Mouse (Mus musculus) liver, embryonic 14.5 days (tissue): ENCODE results near the gene Tubgcp3. TPM values are rescaled to one million over a fixed set of nuclear protein-coding genes. Genes with fewer than 3 reads are reported as not detected.

Source experiments
- ATAC-seq: fragments of 200-750 bp; cut with Nextera tagmentation; 2 replicates; pipeline ENCODE4 v1.8.0; 2017; ENCODE audit warnings: moderate number of reproducible peaks, mild to moderate bottlenecking, moderate library complexity; ENCODE audit not compliant: insufficient read depth
- DNase-seq, 3 experiments: peaks; one replicate each; pipeline ENCODE4 v3.0.0-alpha.2; 2012 to 2013; ENCODE audit warnings: low read depth in 3 of 3, low spot score in 3 of 3
- H3K27ac ChIP-seq: fragments of 300-500 bp; sonication (generic); 2 replicates; pipeline ENCODE4 v1.5.1; 2014; ENCODE audit warnings: moderate library complexity, mild to moderate bottlenecking, control low read depth, inconsistent platforms
- H3K27me3 ChIP-seq: fragments of 300-500 bp; sonication (generic); 2 replicates; pipeline ENCODE4 v1.6.1; 2014; ENCODE audit warnings: mild to moderate bottlenecking, low read length, moderate library complexity; ENCODE audit not compliant: control insufficient read depth, insufficient read depth
- H3K36me3 ChIP-seq: fragments of 300-500 bp; sonication (generic); replicated peaks from 2 replicates; pipeline ENCODE4 v1.6.1; 2014; ENCODE audit warnings: low read depth; ENCODE audit not compliant: control insufficient read depth, insufficient read depth
- H3K4me1 ChIP-seq, 2 experiments: fragments of 200-500 bp in 1 of 2; fragments of 300-500 bp in 1 of 2; sonication (generic) in 1 of 2; replicated peaks; 2 replicates each; pipeline ENCODE4 v1.6.1; 2012 to 2014; ENCODE audit warnings: antibody characterized with exemption in 1 of 2, inconsistent platforms in 1 of 2, low read length in 1 of 2; ENCODE audit not compliant: control insufficient read depth in 2 of 2, insufficient read depth in 2 of 2
- H3K4me2 ChIP-seq: fragments of 300-500 bp; sonication (generic); 2 replicates; pipeline ENCODE4 v1.6.1; 2014; ENCODE audit warnings: low read depth, mild to moderate bottlenecking, control low read depth, moderate library complexity
- H3K4me3 ChIP-seq, 2 experiments: fragments of 200-500 bp in 1 of 2; fragments of 300-500 bp in 1 of 2; sonication (generic) in 1 of 2; 2 replicates each; pipeline ENCODE4 v1.5.1; 2012 to 2014; ENCODE audit warnings: low read depth in 2 of 2, low read length in 2 of 2, mild to moderate bottlenecking in 2 of 2, control low read depth in 1 of 2, inconsistent platforms in 1 of 2, moderate library complexity in 1 of 2; ENCODE audit not compliant: insufficient read depth in 1 of 2
- H3K9ac ChIP-seq: fragments of 300-500 bp; sonication (generic); replicated peaks from 2 replicates; pipeline ENCODE4 v1.6.1; 2014; ENCODE audit warnings: mild to moderate bottlenecking, control low read depth, moderate library complexity
- H3K9me3 ChIP-seq: fragments of 300-500 bp; sonication (generic); 2 replicates; pipeline ENCODE4 v1.6.1; 2016; ENCODE audit warnings: low read length, mixed read lengths; ENCODE audit not compliant: control insufficient read depth
- CTCF ChIP-seq: IDR thresholded peaks from 2 replicates; pipeline ENCODE4 v1.5.1; 2016; ENCODE audit warnings: antibody characterized with exemption, low read depth, control low read depth
- EP300 ChIP-seq: IDR thresholded peaks from 2 replicates; pipeline ENCODE4 v1.6.1; 2016; ENCODE audit warnings: antibody characterized with exemption, low read depth
- WGBS: fragments of 180-500 bp; shearing (Covaris S2); extraction: QIAGEN DNeasy Blood & Tissue Kit; methylation state at CpG from one replicate; pipeline ENCODE4 v1.1.7; 2014; ENCODE audit not compliant: insufficient replicate concordance; 5-methylcytosine and 5-hydroxymethylcytosine counted together
- polyA plus RNA-seq, 2 experiments: library from polyadenylated mRNA; depleted of rRNA in 1 of 2; stranded (reverse) in 1 of 2; unstranded in 1 of 2; fragments of >200 nt; fragmentation: Nextera tagmentation in 1 of 2; extraction: Ambion mirVana in 1 of 2; gene quantifications; 2 replicates each; pipeline versions ENCODE4 v1.2.1 to v1.2.3; 2012 to 2014

Tubgcp3 gene
- polyA plus RNA-seq, 2 experiments: 26.1 to 39.4 TPM

DNA sequence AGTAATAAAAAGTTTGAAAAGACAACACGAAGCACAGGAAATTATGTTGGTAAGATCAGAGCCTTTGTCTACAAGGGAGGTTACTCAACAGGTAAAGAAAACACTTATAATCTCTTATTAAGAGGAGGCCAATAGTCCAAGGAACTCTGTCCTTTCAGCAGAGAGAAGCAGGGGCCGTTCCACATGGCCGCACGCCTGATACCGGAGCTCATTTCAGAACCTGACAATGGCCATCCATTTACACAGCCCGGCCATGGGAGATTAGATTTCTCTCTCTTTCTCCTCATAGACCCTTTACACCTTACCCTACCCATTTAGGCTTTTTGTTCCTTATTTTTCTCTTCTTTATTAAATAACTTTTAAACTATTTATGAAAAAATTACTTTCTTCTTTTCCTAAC lies 95.3 kb downstream of the Tubgcp3 start:
- ATAC-seq (no peak), DNase-seq (no peak)
- Histone ChIP-seq H3K4me3 (no peak overlapping the region), H3K9me3 (no peaks in the 10 kb centered on the region), H3K4me1 (no peaks in the 10 kb centered on the region), H3K27ac (no peak overlapping the region), H3K36me3 (no peaks in the 10 kb centered on the region), H3K4me2 (no peak overlapping the region), H3K9ac (no peak overlapping the region), H3K27me3 (no peaks in the 10 kb centered on the region)
- 65% methylated on average over 6 of the region's 6 CpGs for WGBS
- TF ChIP-seq EP300 (no peak), CTCF (no peak)

DNA sequence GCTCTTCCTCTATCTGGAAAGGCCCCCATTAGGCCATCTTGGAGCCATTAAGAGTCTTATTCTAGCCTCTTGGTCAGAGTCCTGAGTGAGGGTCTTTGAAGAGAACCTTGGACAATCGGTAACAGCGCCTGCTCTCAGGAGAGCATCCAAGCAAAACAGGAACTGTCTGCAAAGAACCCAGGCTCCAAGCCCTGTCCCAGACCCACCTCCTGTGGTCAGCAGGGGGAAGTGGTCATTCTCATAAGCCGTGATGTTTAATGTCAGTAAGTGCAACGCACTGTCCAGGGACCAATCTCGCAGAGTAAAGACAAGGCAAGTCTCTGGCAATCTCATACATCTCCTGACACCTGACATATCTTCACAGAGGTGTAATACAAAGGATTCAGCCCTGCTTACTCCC lies 96.0 kb downstream of the Tubgcp3 start:
- DNase-seq (no peak), ATAC-seq (no peak)
- no peak overlapping the region for H3K4me3 ChIP-seq
- H3K27me3 ChIP-seq: no peaks in the 10 kb centered on the region
- no peaks in the 10 kb centered on the region for H3K4me1 ChIP-seq
- no peak overlapping the region for H3K4me2 ChIP-seq
- H3K9me3 ChIP-seq: no peaks in the 10 kb centered on the region
- TF ChIP-seq CTCF (no peak), EP300 (no peak)
- H3K9ac ChIP-seq: no peak overlapping the region
- H3K36me3 ChIP-seq: no peaks in the 10 kb centered on the region
- no peak overlapping the region for H3K27ac ChIP-seq
- WGBS: 19% methylated on average over 5 of the region's 5 CpGs

DNA sequence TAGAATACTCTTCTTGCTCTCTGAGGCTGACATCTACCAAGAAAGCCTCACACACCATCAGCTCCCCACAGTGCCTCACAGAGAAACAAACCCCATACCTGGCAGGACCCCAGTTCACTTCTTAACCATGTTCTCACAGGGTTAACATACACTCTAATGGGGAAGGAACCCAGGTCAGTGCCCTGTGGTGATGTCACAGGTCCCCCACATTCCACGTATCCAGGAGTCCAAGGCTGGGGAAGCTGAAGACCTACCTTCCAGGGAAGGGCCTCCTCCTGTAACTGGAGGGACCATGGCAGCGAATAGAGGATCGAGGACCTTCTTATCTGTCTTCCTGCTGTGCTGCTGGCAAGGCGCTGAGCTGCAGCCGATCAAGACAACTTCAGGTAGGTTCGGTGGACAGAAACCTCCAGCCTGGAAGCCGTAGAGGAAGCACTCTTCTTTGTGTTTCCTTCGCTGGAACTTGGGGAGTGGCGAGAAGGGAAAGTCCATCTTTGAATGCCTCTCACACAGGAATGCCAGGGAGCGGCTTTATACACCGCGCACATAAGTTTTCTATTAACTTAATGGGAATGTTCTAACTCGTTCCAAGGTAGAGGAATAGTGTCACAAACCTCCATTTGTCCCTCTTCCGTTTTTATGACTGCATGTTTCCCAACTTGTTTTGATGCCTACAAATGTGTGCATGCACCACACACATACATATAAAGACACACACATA lies 99.1 kb downstream of the Tubgcp3 start, which contains the start of gene Spaca7:
Spaca7 (plus strand) TSS at position 216 of the 721 bp plus-strand sequence.
- Histone ChIP-seq H3K27ac (no peak within 1 kb of the TSS), H3K4me2 (no peak within 1 kb of the TSS), H3K27me3 (no peaks in the 10 kb centered on the region), H3K4me3 (no peak within 1 kb of the TSS), H3K9ac (no peak within 1 kb of the TSS), H3K36me3 (no peaks in the 10 kb centered on the region), H3K9me3 (no peaks in the 10 kb centered on the region), H3K4me1 (no peaks in the 10 kb centered on the region)
- WGBS: 42% methylated on average over 14 of the region's 14 CpGs
- TF ChIP-seq CTCF (no peak), EP300 (no peak)
- no peak for DNase-seq
- ATAC-seq: no peak

DNA sequence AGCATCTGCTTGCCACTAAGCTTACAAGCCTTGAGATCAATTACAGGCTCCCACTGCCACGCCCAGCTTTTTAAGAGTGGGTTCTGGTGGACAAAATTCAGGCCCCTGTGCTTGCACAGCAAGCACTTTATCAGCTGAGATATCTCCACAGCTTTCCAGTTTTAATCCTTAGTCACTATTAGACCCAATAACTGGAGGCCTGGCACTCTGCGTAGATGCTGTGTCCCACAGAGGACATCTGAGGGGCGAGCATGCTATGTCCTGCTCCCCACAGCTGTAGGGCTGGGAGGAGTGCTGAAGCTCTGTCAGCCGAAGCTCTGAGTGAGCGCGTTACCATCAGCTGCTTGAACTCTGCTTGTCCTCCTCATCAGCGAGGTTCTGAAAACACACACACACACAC lies 105.5 kb downstream of the Tubgcp3 start:
- H3K4me2 ChIP-seq: no peak overlapping the region
- no peaks in the 10 kb centered on the region for H3K27me3 ChIP-seq
- 47% methylated on average over 7 of the region's 7 CpGs for WGBS
- H3K9ac ChIP-seq: no peak overlapping the region
- no peaks in the 10 kb centered on the region for H3K9me3 ChIP-seq
- no peak for DNase-seq
- H3K4me3 ChIP-seq: no peak overlapping the region
- no peaks in the 10 kb centered on the region for H3K36me3 ChIP-seq
- H3K4me1 ChIP-seq: no peaks in the 10 kb centered on the region
- ATAC-seq: no peak
- no peak for TF ChIP-seq EP300
- no peak for TF ChIP-seq CTCF
- no peak overlapping the region for H3K27ac ChIP-seq

DNA sequence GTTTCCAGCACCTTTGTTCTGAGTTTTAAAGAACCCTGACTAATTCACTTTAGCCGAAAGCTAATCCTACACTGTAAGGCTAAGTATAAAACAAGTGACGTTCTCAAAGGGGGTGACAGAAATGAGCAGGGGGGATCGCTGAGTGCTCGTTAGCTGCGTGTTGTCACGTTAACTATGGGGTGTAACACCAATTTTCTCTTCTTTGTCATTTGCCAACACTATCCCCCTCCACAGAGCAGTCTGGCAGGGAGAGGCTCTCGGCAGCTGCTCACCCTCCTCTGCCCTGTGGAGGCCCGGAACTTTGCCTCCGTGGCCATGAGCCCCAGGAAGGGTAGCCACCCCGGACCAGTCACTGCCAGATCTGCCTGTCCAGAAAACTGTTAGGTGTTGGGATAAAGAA lies 106.6 kb downstream of the Tubgcp3 start:
- H3K4me3 ChIP-seq: no peak overlapping the region
- TF ChIP-seq EP300: no peak
- no peak for TF ChIP-seq CTCF
- no peak overlapping the region for H3K4me2 ChIP-seq
- no peaks in the 10 kb centered on the region for H3K27me3 ChIP-seq
- H3K27ac ChIP-seq: no peak overlapping the region
- no peaks in the 10 kb centered on the region for H3K36me3 ChIP-seq
- ATAC-seq (no peak), DNase-seq (no peak)
- H3K4me1 ChIP-seq: no peaks in the 10 kb centered on the region
- no peak overlapping the region for H3K9ac ChIP-seq
- 58% methylated on average over 10 of the region's 10 CpGs for WGBS
- no peaks in the 10 kb centered on the region for H3K9me3 ChIP-seq
